Mouse (Mus musculus) hindbrain, embryonic 13.5 days (tissue): ENCODE results near the gene Ssbp2. TPM values are rescaled to one million over a fixed set of nuclear protein-coding genes. Genes with fewer than 3 reads are reported as not detected.
A peak's percentile ranks its signal among the peaks of the same experiment; 100 is the strongest.

ENCODE experiments used
- ATAC-seq: fragments of 200-750 bp; cut with Nextera tagmentation; 2 replicates; pipeline ENCODE4 v1.8.0; 2017; ENCODE audit warnings: moderate TSS enrichment; ENCODE audit not compliant: low FRiP score
- H3K27ac ChIP-seq: fragments of 300-500 bp; sonication (generic); 2 replicates; pipeline ENCODE4 v1.5.1; 2015; ENCODE audit warnings: inconsistent platforms, mild to moderate bottlenecking, moderate library complexity
- H3K27me3 ChIP-seq: fragments of 300-500 bp; sonication (generic); 2 replicates; pipeline ENCODE4 v1.6.1; 2015; ENCODE audit warnings: mild to moderate bottlenecking, inconsistent platforms
- H3K36me3 ChIP-seq: fragments of 300-500 bp; sonication (generic); 2 replicates; pipeline ENCODE4 v1.6.1; 2015; ENCODE audit warnings: mild to moderate bottlenecking, inconsistent platforms
- H3K4me1 ChIP-seq: fragments of 300-500 bp; sonication (generic); replicated peaks from 2 replicates; pipeline ENCODE4 v1.6.1; 2015; ENCODE audit warnings: inconsistent platforms
- H3K4me2 ChIP-seq: fragments of 300-500 bp; sonication (generic); 2 replicates; pipeline ENCODE4 v1.6.1; 2015; ENCODE audit warnings: inconsistent platforms, mild to moderate bottlenecking, moderate library complexity
- H3K4me3 ChIP-seq: fragments of 300-500 bp; sonication (generic); 2 replicates; pipeline ENCODE4 v1.5.1; 2015; ENCODE audit warnings: mild to moderate bottlenecking, inconsistent platforms
- H3K9ac ChIP-seq: fragments of 300-500 bp; sonication (generic); 2 replicates; pipeline ENCODE4 v1.6.1; 2015; ENCODE audit warnings: mild to moderate bottlenecking, inconsistent platforms
- H3K9me3 ChIP-seq: fragments of 300-500 bp; sonication (generic); 2 replicates; pipeline ENCODE4 v1.6.1; 2016; ENCODE audit warnings: inconsistent platforms
- WGBS: fragments of 180-500 bp; shearing (Covaris S2); methylation state at CpG from one replicate; pipeline ENCODE4 v1.1.7; 2015; 5-methylcytosine and 5-hydroxymethylcytosine counted together
- polyA plus RNA-seq: library from polyadenylated mRNA; unstranded; fragments of >200 nt; fragmentation: Nextera tagmentation; extraction: Ambion mirVana; gene quantifications from 2 replicates; pipeline ENCODE4 v1.2.1, GENCODE M21; 2015

The Ssbp2 gene
- polyA plus RNA-seq, 1 experiment from 2014 or later = 205 TPM

DNA sequence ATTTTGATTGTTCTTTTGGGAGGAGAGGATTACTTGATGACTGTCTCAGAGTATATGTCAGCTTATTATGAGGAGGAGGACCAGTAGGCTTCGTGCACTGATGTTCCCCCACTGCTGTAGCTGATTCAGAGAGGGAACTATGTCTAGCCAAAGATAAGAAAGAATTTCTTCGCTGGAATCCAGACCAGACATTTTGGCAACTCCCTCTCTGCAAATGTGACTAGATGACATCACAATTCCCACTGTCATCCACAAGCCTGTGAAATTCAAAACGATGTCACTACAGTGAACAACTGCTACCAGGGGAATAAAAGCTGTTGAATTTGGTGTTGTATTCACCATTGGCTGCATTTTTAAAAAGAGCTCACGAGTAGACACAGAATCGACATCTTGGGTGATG, 11.1 kb upstream of the Ssbp2 start:
- H3K4me1 ChIP-seq = no peaks in the 10 kb centered on the region
- no peaks in the 10 kb centered on the region for H3K27me3 ChIP-seq
- H3K4me3 ChIP-seq = no peak overlapping the region
- ATAC-seq = no peak
- H3K36me3 ChIP-seq = no peaks in the 10 kb centered on the region
- H3K27ac ChIP-seq = no peak overlapping the region
- 75% methylated on average over 5 of the region's 5 CpGs for WGBS
- no peaks in the 10 kb centered on the region for H3K9me3 ChIP-seq
- H3K9ac ChIP-seq = no peak overlapping the region
- H3K4me2 ChIP-seq = no peak overlapping the region

DNA sequence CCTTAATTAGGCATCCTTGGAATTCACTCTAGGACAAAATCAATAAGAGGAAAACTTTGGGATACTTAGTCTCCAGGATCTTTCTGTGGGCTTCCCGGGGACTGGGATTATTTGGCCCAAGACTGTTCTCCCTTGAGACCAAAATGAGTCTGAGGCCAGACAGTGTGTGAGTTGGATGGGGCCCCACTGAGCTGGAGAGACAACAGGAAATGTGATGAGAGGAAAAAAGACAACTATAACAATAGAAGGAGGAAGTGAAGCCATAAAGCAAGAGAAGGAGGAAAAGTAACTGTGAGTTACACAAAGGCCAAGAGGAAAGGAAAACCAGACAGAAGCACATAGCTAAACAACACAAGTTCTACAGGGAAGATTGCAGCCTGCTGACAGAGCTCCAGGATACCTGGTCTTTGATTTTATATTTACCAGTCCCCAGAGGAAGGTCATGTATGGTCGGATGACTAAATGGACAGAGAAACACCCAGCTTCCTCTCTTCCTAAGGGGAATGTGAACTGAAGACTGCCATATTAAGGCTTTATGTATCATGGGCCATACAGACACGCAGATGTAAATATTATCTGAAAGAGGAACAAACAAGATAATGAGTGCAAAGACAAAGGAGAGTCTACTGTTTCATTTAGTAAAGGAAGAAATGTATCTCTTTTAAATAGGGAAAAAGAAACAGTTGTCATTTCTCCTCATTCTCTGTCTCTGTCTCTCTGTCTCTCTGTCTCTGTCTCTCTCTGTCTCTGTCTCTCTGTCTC, 8.5 kb upstream of the Ssbp2 start:
- Histone ChIP-seq H3K9ac (no peak overlapping the region), H3K36me3 (no peaks in the 10 kb centered on the region), H3K4me2 (no peak overlapping the region), H3K4me3 (no peak overlapping the region), H3K27ac (no peak overlapping the region), H3K9me3 (no peaks in the 10 kb centered on the region), H3K4me1 (no peaks in the 10 kb centered on the region), H3K27me3 (no peaks in the 10 kb centered on the region)
- 77% methylated on average over 3 of the region's 3 CpGs for WGBS
- no peak for ATAC-seq

DNA sequence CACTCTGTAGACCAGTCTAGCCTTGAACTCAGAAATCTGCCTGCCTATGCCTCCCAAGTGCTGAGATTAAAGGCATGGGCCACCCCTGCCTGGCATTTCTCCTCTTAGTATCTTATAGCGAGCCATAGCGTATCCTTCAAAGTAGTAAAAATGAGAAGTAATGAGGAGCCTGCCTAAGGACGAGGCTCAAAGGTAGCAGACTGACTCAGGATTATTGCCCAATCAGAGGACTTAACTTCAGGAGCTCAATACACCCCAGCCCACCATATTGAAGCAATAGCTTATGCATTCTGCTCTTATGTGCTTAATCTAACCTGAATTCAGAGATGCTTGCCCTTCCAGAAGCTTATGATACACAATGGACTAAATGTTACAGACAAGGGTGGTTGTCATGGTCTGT, 7.8 kb upstream of the Ssbp2 start:
- H3K36me3 ChIP-seq = no peaks in the 10 kb centered on the region
- H3K27ac ChIP-seq = no peak overlapping the region
- no peak overlapping the region for H3K4me2 ChIP-seq
- 88% methylated on average over 3 of the region's 3 CpGs for WGBS
- no peaks in the 10 kb centered on the region for H3K27me3 ChIP-seq
- ATAC-seq = no peak
- no peaks in the 10 kb centered on the region for H3K4me1 ChIP-seq
- H3K9me3 ChIP-seq = no peaks in the 10 kb centered on the region
- no peak overlapping the region for H3K4me3 ChIP-seq
- no peak overlapping the region for H3K9ac ChIP-seq

DNA sequence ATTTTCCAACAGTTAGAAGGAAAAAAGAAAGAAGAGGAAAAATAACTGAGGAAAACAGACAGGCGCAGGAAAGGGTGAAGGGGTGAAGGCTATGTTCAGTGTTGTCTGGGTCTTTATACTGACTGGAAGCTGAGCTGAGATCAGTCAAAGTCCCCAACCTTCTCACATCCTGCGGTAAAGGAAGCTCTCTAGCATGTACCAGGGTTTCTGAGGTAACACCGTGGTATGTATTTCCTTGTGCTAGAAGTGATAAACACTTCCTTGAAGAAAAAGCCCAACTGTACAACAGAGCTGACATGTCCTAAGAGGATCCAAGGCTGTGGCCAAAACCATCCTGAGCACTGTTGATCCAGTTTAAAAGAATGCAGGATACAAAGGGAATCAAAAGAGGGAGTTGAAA, 6.8 kb upstream of the Ssbp2 start:
- Histone ChIP-seq H3K27ac (no peak overlapping the region), H3K9me3 (no peaks in the 10 kb centered on the region), H3K36me3 (no peaks in the 10 kb centered on the region), H3K4me1 (no peaks in the 10 kb centered on the region), H3K4me3 (no peak overlapping the region), H3K9ac (no peak overlapping the region), H3K4me2 (no peak overlapping the region), H3K27me3 (no peaks in the 10 kb centered on the region)
- 90% methylated on average over 3 of the region's 3 CpGs for WGBS
- ATAC-seq = no peak

DNA sequence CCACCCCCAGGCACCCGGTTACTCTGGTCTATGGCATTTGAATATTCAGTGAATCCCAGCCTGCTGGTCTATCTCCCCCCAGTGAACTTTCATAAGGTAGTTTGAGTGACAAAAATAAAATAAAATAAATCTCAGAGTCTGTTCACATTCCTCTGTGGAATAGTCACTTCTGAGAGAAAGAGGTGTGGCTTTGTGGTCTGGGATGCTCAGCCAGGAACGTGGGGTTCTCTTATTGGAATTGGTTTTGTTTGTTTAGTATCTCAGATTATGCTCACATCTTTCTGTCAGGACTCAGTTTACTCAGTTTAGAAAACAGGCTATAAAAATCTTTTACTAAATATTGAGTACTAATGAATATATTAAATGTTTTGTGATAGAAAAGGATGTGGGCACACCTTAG, 4.0 kb upstream of the Ssbp2 start:
- no peaks in the 10 kb centered on the region for H3K36me3 ChIP-seq
- H3K9ac ChIP-seq = no peak overlapping the region
- H3K27me3 ChIP-seq = no peaks in the 10 kb centered on the region
- no peak overlapping the region for H3K27ac ChIP-seq
- no peaks in the 10 kb centered on the region for H3K9me3 ChIP-seq
- peaks cover 15% of the 10 kb centered on the region for H3K4me1 ChIP-seq
- WGBS = 56% methylated on average over 2 of the region's 2 CpGs
- ATAC-seq = no peak
- H3K4me3 ChIP-seq = no peak overlapping the region
- no peak overlapping the region for H3K4me2 ChIP-seq

DNA sequence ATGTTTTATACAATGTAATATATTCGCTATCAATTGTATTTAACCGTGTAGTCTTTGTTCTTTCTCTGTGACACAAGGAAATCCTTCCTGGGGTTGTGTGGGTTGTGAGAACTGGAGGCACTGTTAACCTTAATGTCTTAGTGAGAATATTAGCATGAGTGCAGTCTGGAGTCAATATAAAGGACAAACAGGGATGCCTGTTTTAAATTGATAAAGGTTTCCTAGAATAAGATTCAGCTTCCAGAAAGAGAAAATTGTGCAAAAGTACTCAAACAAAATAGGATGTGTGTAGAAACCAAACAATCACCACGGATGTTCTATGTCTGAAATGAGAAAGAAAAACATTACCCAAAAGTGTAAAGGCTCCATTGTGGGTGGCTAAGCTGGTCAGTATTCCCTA, 3.3 kb upstream of the Ssbp2 start:
- WGBS = 73% methylated on average over 3 of the region's 3 CpGs

DNA sequence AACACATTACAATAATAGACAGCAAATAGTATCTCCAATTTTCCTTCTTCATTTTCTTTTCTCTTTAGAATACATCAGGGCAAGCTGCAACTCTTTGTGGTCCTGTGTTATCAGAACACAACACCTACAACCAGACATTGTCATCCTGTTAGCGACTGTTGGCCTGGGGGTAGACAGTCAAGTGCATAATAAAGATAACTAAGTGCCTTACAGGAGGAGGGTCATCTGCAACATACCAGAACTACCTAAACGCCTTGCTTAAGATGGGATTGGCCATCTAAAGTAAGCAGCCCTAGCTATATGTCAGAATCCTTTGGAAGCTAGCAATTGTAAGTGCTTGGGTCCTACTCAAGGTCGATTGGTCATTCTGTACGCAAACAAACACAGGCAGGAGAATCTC, 2.1 kb upstream of the Ssbp2 start:
- no peak for ATAC-seq
- Histone ChIP-seq H3K27me3 (no peaks in the 10 kb centered on the region), H3K9ac (no peak overlapping the region), H3K9me3 (no peaks in the 10 kb centered on the region), H3K4me1 (peaks cover 21% of the 10 kb centered on the region), H3K4me2 (no peak overlapping the region), H3K36me3 (no peaks in the 10 kb centered on the region), H3K27ac (no peak overlapping the region), H3K4me3 (no peak overlapping the region)
- WGBS = 87% methylated on average over 4 of the region's 4 CpGs

More for the DNA sequence above, 3.3 kb upstream of the Ssbp2 start:
- H3K4me3 ChIP-seq = no peak overlapping the region
- H3K27ac ChIP-seq = no peak overlapping the region
- H3K4me2 ChIP-seq = no peak overlapping the region
- no peak overlapping the region for H3K9ac ChIP-seq
- no peaks in the 10 kb centered on the region for H3K9me3 ChIP-seq
- H3K36me3 ChIP-seq = no peaks in the 10 kb centered on the region
- H3K4me1 ChIP-seq = peaks cover 15% of the 10 kb centered on the region
- H3K27me3 ChIP-seq = no peaks in the 10 kb centered on the region
- ATAC-seq = no peak

DNA sequence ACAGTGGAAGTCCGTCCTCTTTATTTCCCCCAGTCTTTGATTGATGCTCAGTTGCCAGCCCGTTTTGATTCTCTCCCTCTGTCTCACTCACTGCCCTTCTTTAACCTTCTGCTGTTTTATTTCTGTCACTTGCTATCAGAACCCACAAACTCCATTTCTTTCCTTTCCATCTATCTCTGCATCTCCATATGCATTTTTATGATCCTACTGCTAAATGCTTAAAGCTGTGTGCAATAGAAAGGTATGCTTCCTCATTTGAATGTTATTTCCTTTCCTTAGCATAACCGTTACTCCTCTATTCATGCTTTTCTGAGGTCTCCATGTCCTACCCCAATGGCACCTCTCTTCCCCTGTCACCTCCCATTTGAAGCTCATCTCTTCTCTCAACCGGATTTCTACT, 594 bp upstream of the Ssbp2 start:
- Histone ChIP-seq H3K4me3 (no peak overlapping the region), H3K9ac (0 out of 2 replicates have a peak overlapping the region, but pooled peaks have one; percentile 78), H3K27me3 (no peaks in the 10 kb centered on the region), H3K36me3 (no peaks in the 10 kb centered on the region), H3K9me3 (no peaks in the 10 kb centered on the region), H3K4me1 (peaks cover 24% of the 10 kb centered on the region), H3K27ac (peak overlapping the region; percentile 97), H3K4me2 (no peak overlapping the region)
- 22% methylated on average over 4 of the region's 4 CpGs for WGBS
- no peak for ATAC-seq

DNA sequence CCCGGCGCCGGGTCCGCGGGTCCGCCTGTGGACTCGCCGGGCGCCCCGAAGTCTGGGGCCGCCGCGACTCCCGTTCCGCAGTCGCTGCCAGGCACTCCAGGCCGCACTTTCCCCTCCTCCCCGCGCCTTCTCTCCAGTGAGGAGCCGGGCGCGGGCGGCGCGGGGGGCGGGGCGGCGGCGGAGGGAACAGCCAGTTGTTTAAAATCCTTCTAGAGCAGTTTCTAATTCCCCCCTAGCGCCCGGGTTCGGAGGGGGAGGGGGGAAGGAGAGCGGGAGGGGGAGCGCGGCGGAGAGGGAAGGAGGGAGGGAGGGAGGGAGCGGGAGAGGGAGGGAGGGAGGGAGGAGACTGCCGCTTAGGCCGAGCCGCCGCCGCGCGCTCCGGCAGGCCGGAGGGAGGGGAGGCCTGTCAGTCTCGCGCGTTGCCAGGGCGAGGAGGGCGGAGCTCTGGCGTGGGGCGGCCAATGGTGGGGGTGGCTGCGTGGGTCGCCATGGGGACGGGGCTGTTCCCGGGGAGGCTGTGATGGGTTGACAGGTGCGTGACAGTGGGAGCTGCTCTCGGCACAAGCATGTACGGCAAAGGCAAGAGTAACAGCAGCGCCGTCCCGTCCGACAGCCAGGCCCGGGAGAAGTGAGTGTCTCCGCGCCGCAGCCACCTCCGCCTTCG, 670 bp downstream of the Ssbp2 start:
- H3K4me3 ChIP-seq = peak overlapping the region; percentile 95
- H3K27me3 ChIP-seq = no peaks in the 10 kb centered on the region
- ATAC-seq = peak; percentile 99
- peak overlapping the region; percentile 97 for H3K27ac ChIP-seq
- H3K9ac ChIP-seq = peak overlapping the region; percentile 90
- H3K9me3 ChIP-seq = no peaks in the 10 kb centered on the region
- peak overlapping the region; percentile 88 for H3K4me2 ChIP-seq
- peaks cover 27% of the 10 kb centered on the region for H3K4me1 ChIP-seq
- WGBS = 0% methylated on average over 51 of the region's 70 CpGs
- H3K36me3 ChIP-seq = no peaks in the 10 kb centered on the region

DNA sequence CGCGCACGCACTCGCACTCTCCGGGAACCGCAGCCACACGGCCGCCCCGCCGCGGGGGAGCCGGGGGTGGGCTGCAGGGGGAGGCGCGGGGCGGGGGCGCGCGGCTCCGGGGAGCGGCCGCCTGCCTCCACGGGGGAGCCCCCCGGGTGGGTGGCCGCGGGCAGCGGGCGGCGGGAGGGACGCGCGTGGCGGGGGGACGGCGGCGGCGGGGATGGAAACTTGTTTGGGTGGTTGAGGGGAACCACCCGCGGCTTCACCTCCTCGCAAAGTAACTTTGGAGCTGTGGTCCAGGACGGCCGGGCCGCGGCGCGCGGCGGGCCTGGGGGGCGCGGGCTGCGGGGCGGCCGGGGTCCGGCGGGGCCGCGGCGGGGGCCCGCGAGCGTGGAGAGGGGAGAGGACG, 1.2 kb downstream of the Ssbp2 start:
- Histone ChIP-seq H3K27ac (peak overlapping the region; percentile 95), H3K27me3 (no peaks in the 10 kb centered on the region), H3K9me3 (no peaks in the 10 kb centered on the region), H3K4me2 (peak overlapping the region; percentile 88), H3K4me1 (peaks cover 27% of the 10 kb centered on the region), H3K4me3 (peak overlapping the region; percentile 95), H3K36me3 (no peaks in the 10 kb centered on the region), H3K9ac (peak overlapping the region; percentile 90)
- 2% methylated on average over 52 of the region's 61 CpGs for WGBS
- peak; percentile 22 for ATAC-seq

DNA sequence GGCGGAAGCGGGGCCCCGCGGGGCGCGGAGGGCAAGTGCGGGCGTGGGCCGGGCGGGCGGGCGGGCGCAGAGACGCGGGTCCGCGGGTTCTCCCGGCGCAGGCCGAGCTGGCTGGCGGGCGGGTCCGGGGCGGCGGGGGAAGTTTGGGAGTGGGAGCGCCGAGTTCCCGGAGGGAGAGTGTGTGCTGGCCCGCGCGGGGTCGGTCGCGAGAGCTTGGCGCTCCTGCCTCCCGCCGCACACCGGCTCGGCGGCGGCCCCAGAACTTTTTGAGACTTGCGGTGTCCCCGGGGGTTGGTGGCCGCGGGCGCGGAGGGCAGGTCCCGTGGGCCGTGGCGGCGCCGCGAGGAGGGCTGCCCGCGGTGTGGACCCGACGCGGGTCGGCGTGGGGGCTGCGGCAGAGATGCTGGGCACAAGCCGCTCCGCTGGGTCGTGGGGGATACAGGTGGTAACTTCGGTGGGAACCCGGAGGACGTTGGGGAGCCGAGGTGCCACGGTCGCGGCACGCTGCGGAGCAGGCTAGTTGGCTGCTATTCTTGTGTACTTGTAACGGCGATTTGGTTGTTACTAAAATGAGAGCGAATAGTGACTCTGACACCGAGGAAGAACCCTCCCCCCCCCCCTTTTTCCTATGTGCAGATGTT, 1.7 kb downstream of the Ssbp2 start:
- H3K27ac ChIP-seq = peak overlapping the region; percentile 95
- under 1% methylated on average over 51 of the region's 77 CpGs for WGBS

DNA sequence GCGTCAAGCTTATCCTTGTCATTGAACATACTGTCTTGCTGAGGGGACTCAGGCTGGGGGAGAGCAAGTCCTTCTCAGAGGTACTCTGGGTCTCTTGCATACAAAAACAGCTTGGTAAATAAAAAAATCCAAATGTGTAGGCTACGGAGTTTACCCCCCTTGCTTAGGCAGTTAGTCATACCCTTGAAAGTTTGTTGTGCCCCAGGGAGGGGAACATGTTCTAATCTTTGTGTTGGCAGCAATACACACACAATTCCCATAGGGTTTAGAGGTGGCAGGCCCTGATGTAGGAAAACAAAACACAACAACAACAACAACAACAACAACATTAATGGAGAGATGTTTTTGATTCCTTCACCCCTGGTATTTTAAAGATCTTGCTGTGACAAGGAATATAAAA, 2.3 kb downstream of the Ssbp2 start:
- peak overlapping the region; percentile 90 for H3K9ac ChIP-seq

More for the DNA sequence above, 1.7 kb downstream of the Ssbp2 start:
- H3K9me3 ChIP-seq = no peaks in the 10 kb centered on the region
- H3K27me3 ChIP-seq = no peaks in the 10 kb centered on the region
- H3K4me2 ChIP-seq = peak overlapping the region; percentile 88
- peak overlapping the region; percentile 95 for H3K4me3 ChIP-seq
- ATAC-seq = no peak
- H3K4me1 ChIP-seq = peaks cover 27% of the 10 kb centered on the region
- H3K36me3 ChIP-seq = no peaks in the 10 kb centered on the region
- H3K9ac ChIP-seq = peak overlapping the region; percentile 90

More for the DNA sequence above, 2.3 kb downstream of the Ssbp2 start:
- peaks cover 27% of the 10 kb centered on the region for H3K4me1 ChIP-seq
- H3K9me3 ChIP-seq = no peaks in the 10 kb centered on the region
- H3K27me3 ChIP-seq = no peaks in the 10 kb centered on the region
- no peaks in the 10 kb centered on the region for H3K36me3 ChIP-seq
- ATAC-seq = no peak
- H3K27ac ChIP-seq = peak overlapping the region; percentile 95; the same call in 1 of the 2 replicates
- H3K4me2 ChIP-seq = peak overlapping the region; percentile 88
- peak overlapping the region; percentile 95 for H3K4me3 ChIP-seq
- WGBS = 3% methylated on average over 1 of the region's 2 CpGs
